Mouse (Mus musculus) embryonic fibroblast, embryonic 13.5 days (primary cell): ENCODE measurements around the gene Ascl2. TPM values are rescaled to one million over a fixed set of nuclear protein-coding genes. Genes with fewer than 3 reads are reported as not detected.

Experiments
- H3K27ac ChIP-seq: 2 replicates; pipeline ENCODE4 v1.5.1; 2012; ENCODE audit warnings: low read length, control low read depth, inconsistent platforms; ENCODE audit not compliant: insufficient read depth
- H3K4me1 ChIP-seq: 2 replicates; pipeline ENCODE4 v1.6.1; 2011; ENCODE audit warnings: low read length; ENCODE audit not compliant: control insufficient read depth, insufficient read depth
- H3K4me3 ChIP-seq: 2 replicates; pipeline ENCODE4 v1.5.1; 2011; ENCODE audit warnings: mild to moderate bottlenecking, control low read depth, low read length; ENCODE audit not compliant: insufficient read depth
- CTCF ChIP-seq: IDR thresholded peaks from 2 replicates; pipeline ENCODE4 v1.5.1; 2011; ENCODE audit warnings: mild to moderate bottlenecking, control low read depth, low read length, moderate library complexity, borderline replicate concordance; ENCODE audit not compliant: insufficient read depth
- POLR2A ChIP-seq: IDR thresholded peaks from 2 replicates; pipeline ENCODE4 v1.6.1; 2011; ENCODE audit warnings: low read depth, mild to moderate bottlenecking, control low read depth, low read length, moderate library complexity
- polyA plus RNA-seq: library from polyadenylated mRNA; stranded (reverse); fragments of >200 nt; gene quantifications from 2 replicates; pipeline ENCODE4 v1.2.4, GENCODE M21; 2011; ENCODE audit warnings: low read depth; ENCODE audit not compliant: missing spikeins, insufficient read length

Gene Ascl2
- polyA plus RNA-seq, 1 experiment: not detected

DNA sequence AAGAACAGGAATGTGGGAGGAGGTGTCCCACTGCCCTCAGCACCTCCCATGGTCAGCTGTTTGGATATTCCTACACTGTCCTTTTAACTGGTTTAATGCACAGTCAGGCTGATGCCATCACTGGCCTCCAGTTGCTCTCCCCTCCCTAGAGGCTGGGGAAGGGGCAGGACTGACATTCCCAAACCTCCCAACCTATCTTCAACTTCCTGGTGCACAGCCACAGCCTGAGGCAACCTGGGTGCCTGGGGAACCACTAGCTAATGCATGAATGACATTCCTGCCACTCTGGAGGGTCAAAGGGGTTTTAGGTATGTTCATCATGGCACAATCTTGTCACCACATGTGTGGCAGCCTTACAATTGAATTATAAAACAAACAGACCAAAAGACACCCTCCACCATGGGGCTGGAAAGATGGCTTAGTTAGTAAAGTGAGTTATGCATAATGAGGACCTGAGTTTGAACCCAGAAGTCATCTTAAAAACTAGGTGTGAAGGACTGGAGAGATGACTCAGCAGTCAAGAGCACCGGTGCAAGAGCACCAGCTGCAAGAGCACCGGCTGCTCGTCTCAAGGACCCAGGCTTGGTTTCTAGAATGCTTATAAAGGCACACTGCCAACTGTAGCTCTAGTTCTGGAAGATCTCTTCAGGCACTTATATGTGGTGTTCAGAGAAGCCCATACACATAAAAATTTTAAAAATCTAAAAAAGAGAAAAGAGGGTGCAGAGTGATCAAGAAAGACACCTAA is 28.5 kb upstream of the Ascl2 start:
- Histone ChIP-seq H3K4me1 (no peaks in the 10 kb centered on the region), H3K4me3 (no peak overlapping the region), H3K27ac (no peak overlapping the region)
- no peak for TF ChIP-seq POLR2A
- no peak for TF ChIP-seq CTCF

DNA sequence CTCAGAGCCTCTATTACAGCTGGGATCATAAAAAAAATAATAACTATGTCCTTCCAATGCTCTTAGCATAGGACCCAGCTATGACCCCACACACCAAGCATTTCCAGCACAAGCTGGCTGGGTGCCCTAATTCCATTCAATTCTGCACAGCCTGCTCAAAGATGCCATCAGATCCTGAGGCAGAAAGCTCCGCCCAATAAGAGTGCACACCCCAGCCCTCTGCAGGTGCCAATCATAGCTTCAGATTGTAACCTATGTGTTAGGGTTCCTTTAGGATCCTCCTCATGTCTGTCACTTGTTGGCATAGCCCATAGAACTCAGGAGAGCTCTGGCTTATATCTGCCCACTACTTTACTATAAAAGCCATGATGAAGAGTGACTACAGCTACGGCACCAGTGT is 27.9 kb upstream of the Ascl2 start:
- TF ChIP-seq POLR2A: no peak
- no peak for TF ChIP-seq CTCF
- Histone ChIP-seq H3K27ac (no peak overlapping the region), H3K4me3 (no peak overlapping the region), H3K4me1 (no peaks in the 10 kb centered on the region)

DNA sequence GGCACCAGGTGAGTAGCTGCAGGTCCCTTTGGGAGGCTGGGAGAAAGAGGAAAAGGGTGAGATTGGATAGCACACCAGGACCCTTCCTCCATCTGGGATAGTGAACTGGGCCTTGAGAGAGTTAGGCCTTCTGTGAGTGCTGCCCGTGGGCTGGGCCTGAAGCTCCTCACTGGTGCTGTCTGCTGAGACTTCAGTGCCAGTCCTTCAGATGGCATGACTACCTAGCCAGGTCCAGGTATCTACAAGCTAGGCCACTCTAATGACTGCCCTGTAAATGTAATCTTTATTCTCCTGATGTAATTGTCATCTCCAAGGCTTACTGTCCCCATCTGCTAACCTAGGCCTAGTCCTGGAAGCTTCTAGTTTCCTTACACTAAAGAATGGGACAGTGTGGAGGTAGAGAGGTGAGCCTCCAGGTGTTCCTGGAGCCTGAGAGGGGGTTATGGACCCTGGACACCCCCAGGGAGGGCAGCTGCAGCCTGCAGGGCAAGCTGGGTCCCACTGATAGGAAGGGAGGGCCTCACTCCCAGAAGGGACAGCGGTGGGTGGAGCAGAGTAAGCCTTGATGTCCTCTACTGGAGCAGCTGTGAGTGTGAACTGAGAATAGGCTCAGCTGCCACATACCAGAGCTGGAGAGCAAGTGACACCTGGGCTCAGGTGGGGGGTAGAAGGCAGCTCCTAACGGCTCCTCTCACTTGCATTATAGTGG is 26.7 kb upstream of the Ascl2 start:
- H3K27ac ChIP-seq: no peak overlapping the region
- TF ChIP-seq CTCF (no peak), POLR2A (no peak)
- H3K4me1 ChIP-seq: no peaks in the 10 kb centered on the region
- H3K4me3 ChIP-seq: no peak overlapping the region

DNA sequence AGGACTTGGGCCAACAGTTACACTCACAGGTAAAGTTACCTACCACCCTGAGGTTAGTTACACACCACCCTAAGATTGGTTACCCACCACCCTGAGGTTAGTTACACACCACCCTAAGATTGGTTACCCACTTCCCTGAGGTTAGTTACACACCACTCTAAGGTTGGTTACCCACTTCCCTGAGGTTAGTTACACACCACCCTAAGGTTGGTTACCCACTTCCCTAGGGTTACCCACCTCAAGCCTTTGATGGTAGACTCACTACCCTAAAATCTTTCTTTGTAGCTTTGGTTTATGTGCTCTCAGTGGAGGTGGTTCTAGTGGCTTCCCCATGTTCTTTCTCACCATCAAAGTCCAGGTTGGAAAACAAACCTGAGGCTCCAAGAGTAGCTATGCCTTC is 25.9 kb upstream of the Ascl2 start:
- no peak overlapping the region for H3K27ac ChIP-seq
- no peak for TF ChIP-seq POLR2A
- no peak for TF ChIP-seq CTCF
- no peak overlapping the region for H3K4me3 ChIP-seq
- no peaks in the 10 kb centered on the region for H3K4me1 ChIP-seq

DNA sequence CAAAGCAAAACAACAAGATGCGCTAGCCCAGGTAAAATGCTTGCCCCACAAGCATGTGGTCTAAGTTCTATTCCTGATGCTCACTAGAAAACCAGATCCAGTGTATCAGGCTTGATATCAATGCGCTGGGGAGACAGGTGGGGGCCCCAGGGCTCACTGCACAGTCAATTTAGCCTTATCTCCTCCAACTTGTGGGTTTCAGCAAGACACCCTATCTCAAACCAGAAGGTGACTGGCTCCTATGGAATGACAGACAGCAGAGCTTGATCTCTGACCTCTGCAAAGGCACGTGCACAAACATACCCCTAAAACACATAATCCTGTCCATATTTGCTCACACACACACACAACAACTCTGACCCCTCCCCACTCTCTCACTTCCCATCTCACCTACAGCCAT is 18.7 kb upstream of the Ascl2 start:
- TF ChIP-seq CTCF: no peak
- TF ChIP-seq POLR2A: no peak
- H3K27ac ChIP-seq: no peak overlapping the region
- no peak overlapping the region for H3K4me3 ChIP-seq
- no peaks in the 10 kb centered on the region for H3K4me1 ChIP-seq

DNA sequence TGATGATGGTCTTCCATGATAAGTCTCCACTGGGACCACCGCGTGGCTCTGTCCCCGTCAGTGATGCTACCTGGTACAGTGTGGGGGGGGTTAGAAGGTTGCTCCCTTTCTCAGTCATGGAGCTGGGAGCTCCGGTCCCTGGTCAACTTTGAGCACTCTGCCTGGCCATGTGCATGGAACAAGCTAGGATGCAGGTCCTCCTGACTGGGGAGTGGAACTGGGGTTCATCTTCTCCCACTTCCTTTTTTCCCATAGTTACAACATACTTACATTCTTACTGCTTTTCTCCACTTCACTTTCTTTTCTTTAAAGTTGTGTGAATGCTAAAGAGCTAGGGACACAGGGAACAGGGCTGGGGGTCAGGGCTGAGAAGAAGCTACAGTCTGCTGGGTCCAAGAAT is 16.1 kb upstream of the Ascl2 start:
- no peak overlapping the region for H3K27ac ChIP-seq
- TF ChIP-seq CTCF (no peak), POLR2A (no peak)

DNA sequence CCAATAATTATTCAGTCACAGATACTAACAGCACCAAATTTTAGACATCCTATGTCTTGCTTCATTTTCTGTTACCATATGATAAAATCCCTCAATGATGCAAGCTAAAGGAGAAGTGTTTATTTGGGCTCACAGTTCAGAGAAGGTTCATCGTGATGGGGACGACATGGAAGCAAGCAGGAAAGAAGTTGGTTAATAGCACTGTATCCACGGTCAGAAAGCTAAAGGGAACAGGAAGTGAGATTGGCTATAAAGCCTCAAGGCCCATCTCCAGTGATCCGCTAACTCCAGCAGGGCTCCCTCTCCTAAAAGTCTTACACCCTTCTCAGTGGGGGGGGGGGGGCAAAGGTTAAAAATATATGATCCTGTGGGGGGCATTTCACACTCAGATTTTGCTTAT is 12.8 kb upstream of the Ascl2 start:
- Histone ChIP-seq H3K4me3 (no peak overlapping the region), H3K27ac (no peak overlapping the region), H3K4me1 (no peaks in the 10 kb centered on the region)
- TF ChIP-seq CTCF: no peak
- TF ChIP-seq POLR2A: no peak

More for the DNA sequence above, 16.1 kb upstream of the Ascl2 start:
- no peak overlapping the region for H3K4me3 ChIP-seq
- no peaks in the 10 kb centered on the region for H3K4me1 ChIP-seq

DNA sequence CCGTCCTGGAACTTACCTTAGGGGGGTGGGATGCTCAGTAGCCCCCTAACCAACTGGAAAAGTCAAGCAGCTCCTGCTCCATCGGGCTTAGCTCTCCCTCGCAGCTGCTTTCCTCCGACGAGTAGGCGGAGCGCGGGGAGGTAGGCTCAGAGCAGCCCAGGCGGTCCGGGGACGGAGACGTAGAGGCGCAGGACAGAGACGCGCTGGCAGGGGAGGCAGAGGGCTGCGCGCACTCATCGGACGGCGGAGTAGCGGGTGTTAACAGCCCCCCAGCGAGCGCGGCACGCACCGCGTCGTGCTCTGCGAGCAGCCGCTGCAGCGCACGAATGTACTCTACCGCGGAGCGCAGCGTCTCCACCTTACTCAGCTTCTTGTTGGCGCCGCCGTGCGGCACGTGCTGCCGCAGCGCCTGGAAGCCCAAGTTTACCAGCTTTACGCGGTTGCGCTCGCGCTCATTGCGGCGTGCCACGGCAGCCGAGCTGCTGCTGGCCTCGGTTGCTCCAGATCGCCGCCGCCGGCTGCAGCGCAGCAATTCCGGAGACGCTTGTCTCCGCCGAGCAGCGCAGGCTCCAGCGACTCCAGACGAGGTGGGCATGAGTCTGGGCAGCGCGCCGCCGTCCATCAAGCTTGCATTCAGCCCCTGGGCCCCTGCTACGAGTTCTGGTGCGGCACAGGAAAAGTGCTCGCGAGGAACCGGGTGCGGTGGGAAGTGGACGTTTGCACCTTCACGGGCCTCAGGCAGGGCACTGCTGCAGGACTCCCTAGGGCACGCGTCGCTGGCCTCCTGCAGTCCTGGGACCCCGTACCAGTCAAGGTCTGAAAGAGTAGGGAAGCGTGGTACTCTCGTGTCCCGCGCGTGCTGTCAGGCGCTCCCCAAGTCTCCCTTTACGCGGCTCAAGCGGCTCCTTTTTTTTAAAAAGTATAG is 918 bp downstream of the Ascl2 start:
- no peak overlapping the region for H3K27ac ChIP-seq
- peak overlapping the region; percentile 11 for H3K4me3 ChIP-seq
- H3K4me1 ChIP-seq: no peaks in the 10 kb centered on the region; the same call in 1 of the 2 replicates
- TF ChIP-seq CTCF (peak; percentile 46; the same call in 1 of the 2 replicates), POLR2A (no peak)

DNA sequence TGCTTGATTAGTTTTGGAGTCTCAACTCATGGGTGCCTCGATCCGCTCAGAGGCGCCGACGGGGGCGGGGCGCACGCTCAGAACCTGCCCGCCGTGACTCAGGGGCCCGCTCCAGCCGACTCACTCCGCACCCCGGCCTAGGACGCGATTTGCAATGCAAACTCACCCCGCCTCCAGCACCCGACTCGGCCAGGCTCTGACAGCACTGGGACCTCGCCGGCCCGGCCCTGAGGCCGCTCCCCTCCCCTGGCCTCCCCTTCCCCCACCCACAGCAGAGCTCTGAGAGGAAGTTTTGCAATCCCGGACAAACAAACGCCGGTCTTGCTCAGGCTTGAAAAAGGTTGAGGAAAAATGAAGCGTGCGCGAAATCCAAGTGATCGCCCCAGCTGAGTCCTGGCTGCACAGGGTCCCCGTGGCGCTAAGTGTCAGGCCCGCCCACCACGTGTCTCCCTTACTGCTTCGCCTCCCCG is 1.6 kb downstream of the Ascl2 start:
- no peak for TF ChIP-seq CTCF
- TF ChIP-seq POLR2A: no peak
- Histone ChIP-seq H3K27ac (no peak overlapping the region), H3K4me1 (no peaks in the 10 kb centered on the region; the same call in 1 of the 2 replicates), H3K4me3 (peak overlapping the region; percentile 11)
